Mouse (Mus musculus) embryo, embryonic 10.5 days (tissue): ENCODE results near the gene Hdac7.

Experiments
- DNase-seq: peaks from one replicate; pipeline ENCODE4 v3.0.0-alpha.2; 2015; ENCODE audit warnings: low spot score

The Hdac7 gene

DNA sequence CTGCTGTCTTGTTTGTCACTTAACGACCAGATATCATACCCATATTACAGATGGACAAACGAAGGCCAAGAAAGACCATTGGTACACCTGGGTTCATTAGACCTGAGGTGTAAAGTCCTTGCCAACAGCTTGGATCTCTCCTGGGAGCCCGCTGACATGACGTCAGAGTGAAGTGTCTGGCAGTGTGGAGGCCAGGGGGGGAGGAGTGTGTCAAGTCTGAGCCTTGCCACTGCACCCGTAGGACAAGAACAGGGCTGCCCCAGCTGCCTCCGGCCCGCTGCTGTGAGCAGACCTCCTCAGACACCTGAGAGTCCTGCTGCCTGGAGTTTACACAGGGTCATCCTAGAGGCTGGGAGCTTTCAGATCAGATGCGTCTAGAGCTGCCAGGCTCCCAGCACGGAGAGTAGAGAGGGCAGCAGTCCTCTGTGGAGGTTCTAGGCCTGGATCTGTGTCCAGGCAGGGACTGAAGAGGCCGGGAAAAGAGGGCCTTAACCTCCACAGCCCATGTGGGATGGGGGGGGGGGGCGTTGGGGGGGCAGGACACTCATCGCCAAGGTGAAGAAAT lies 100.3 kb downstream of the Hdac7 start:
- DNase-seq, result no peak

- DNase-seq, result no peak
These were observed 101.1 kb downstream of the Hdac7 start for GRCm38 (mm10) chr15:97743210-97743609.
